Mouse (Mus musculus) limb, embryonic 14.5 days (tissue): Measurements from ENCODE around the gene Abhd12. TPM values are rescaled to one million over a fixed set of nuclear protein-coding genes. Genes with fewer than 3 reads are reported as not detected.

Experiments
- ATAC-seq: fragments of 200-750 bp; cut with Nextera tagmentation; 2 replicates; pipeline ENCODE4 v1.8.0; 2017; ENCODE audit warnings: low read depth, moderate number of reproducible peaks, moderate TSS enrichment; ENCODE audit not compliant: low FRiP score
- DNase-seq: peaks from one replicate; pipeline ENCODE4 v3.0.0-alpha.2; 2015; ENCODE audit warnings: low spot score
- H3K27ac ChIP-seq: fragments of 300-500 bp; sonication (generic); replicated peaks from 2 replicates; pipeline ENCODE4 v1.5.1; 2014; ENCODE audit warnings: low read depth, mild to moderate bottlenecking, low read length, moderate library complexity, mixed read lengths
- H3K27me3 ChIP-seq: fragments of 300-500 bp; sonication (generic); 2 replicates; pipeline ENCODE4 v1.6.1; 2014; ENCODE audit warnings: low read length, mixed read lengths; ENCODE audit not compliant: control insufficient read depth, insufficient read depth
- H3K36me3 ChIP-seq: fragments of 300-500 bp; sonication (generic); 2 replicates; pipeline ENCODE4 v1.6.1; 2014; ENCODE audit warnings: mild to moderate bottlenecking, low read length, moderate library complexity, mixed read lengths; ENCODE audit not compliant: control insufficient read depth, insufficient read depth
- H3K4me1 ChIP-seq: fragments of 300-500 bp; sonication (generic); 2 replicates; pipeline ENCODE4 v1.6.1; 2014; ENCODE audit warnings: antibody characterized with exemption, low read length, mixed read lengths; ENCODE audit not compliant: control insufficient read depth, insufficient read depth
- H3K4me2 ChIP-seq: fragments of 300-500 bp; sonication (generic); replicated peaks from 2 replicates; pipeline ENCODE4 v1.6.1; 2014; ENCODE audit warnings: low read depth, mild to moderate bottlenecking, low read length, moderate library complexity; ENCODE audit not compliant: severe bottlenecking
- H3K4me3 ChIP-seq: fragments of 300-500 bp; sonication (generic); replicated peaks from 2 replicates; pipeline ENCODE4 v1.5.1; 2014; ENCODE audit warnings: low read length
- H3K9ac ChIP-seq: fragments of 300-500 bp; sonication (generic); 2 replicates; pipeline ENCODE4 v1.6.1; 2014; ENCODE audit warnings: mild to moderate bottlenecking, low read depth, low read length, moderate library complexity; ENCODE audit not compliant: severe bottlenecking
- H3K9me3 ChIP-seq: fragments of 300-500 bp; sonication (generic); 2 replicates; pipeline ENCODE4 v1.6.1; 2016; ENCODE audit warnings: low read length; ENCODE audit not compliant: control insufficient read depth
- POLR2A ChIP-seq: fragments of 200-500 bp; IDR thresholded peaks from 2 replicates; pipeline ENCODE4 v1.8.0; 2012; ENCODE audit warnings: inconsistent platforms, mild to moderate bottlenecking, moderate library complexity, borderline replicate concordance; ENCODE audit not compliant: insufficient read depth, insufficient read length; ENCODE audit errors: extremely low read depth
- WGBS: fragments of 180-500 bp; shearing (Covaris S2); extraction: QIAGEN DNeasy Blood & Tissue Kit; methylation state at CpG from one replicate; pipeline ENCODE4 v1.1.7; 2014; 5-methylcytosine and 5-hydroxymethylcytosine counted together
- polyA plus RNA-seq, 2 experiments: library from polyadenylated mRNA; depleted of rRNA in 1 of 2; stranded (reverse) in 1 of 2; unstranded in 1 of 2; fragments of >200 nt; fragmentation: Nextera tagmentation in 1 of 2; extraction: Ambion mirVana in 1 of 2; gene quantifications; 2 replicates each; pipeline versions ENCODE4 v1.2.1 to v1.2.3; 2012 to 2014

Abhd12 gene
- polyA plus RNA-seq, 2 experiments, result 56.5 to 67.1 TPM

DNA sequence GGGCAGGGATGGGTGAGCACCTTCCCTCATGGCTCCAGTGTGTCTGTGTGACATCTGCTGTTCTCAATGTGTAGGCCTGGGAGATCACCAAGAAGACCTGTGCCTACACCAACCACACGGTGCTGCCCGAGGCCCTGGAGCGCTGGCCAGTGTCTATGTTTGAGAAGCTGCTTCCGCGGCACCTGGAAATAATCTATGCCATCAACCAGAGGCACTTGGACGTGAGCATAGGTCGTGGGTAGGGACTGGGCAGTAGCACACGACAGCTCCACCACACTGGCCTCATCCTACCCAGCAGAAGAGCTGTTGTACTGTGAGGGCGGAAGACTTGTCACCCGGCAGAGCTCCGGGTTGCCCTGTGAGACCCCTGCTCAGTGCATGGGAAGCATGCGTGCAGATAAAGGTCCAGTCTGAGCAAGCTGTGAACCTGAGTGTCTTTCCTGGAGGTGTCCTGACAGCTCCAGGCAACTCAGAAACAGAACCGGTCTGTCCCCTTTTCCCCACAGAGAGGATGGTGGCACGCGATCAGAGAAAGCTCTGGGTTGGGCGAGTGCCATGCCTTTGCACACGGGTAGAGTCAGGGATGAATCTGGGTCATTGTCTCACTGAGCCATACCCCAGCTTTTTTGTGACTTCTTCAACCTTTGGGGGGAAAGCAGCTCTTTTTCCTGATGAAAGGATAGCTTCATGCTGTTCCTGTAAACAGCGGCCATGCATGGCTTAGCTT, 87.7 kb downstream of the Abhd12 start:
- no peaks in the 10 kb centered on the region for H3K9me3 ChIP-seq
- TF ChIP-seq POLR2A, result no peak
- no peak overlapping the region for H3K9ac ChIP-seq
- DNase-seq (no peak), ATAC-seq (no peak)
- 90% methylated on average over 18 of the region's 18 CpGs for WGBS
- no peaks in the 10 kb centered on the region for H3K4me1 ChIP-seq
- no peak overlapping the region for H3K27ac ChIP-seq
- H3K4me3 ChIP-seq, result no peak overlapping the region
- peaks cover 88% of the 10 kb centered on the region for H3K36me3 ChIP-seq
- H3K27me3 ChIP-seq, result no peaks in the 10 kb centered on the region
- no peak overlapping the region for H3K4me2 ChIP-seq

DNA sequence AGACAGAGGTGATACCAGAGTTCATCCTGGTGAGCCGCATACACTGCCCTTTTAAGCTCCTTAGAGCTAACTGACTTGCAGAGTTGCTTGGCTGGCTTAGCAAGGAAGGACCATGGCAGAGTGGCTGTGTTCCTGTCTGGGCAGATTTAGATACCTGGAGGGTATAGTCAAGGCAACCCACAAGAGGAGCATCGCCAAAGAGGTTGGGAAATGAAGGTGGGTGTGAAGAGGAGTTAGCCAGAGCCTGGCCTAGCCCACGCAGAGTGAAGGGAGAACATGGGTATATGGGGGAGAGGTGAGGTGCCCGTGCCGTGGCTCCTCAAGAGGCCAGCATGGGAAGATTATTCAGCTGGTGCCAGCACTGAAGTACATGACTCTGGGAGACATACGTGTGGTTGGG, 91.7 kb downstream of the Abhd12 start:
- Histone ChIP-seq H3K36me3 (peaks cover 96% of the 10 kb centered on the region), H3K4me2 (no peak overlapping the region), H3K27me3 (no peaks in the 10 kb centered on the region), H3K27ac (no peak overlapping the region), H3K9me3 (no peaks in the 10 kb centered on the region), H3K4me1 (no peaks in the 10 kb centered on the region), H3K4me3 (no peak overlapping the region), H3K9ac (no peak overlapping the region)
- WGBS, result 93% methylated on average over 6 of the region's 6 CpGs
- ATAC-seq, result no peak
- no peak for DNase-seq
- no peak for TF ChIP-seq POLR2A

GRCm38 (mm10) chr2:150810603-150811002, 93.9 kb downstream of the Abhd12 start:
- no peak overlapping the region for H3K27ac ChIP-seq
- no peaks in the 10 kb centered on the region for H3K27me3 ChIP-seq
- no peak for DNase-seq
- no peak for ATAC-seq
- WGBS, result 74% methylated on average over 5 of the region's 5 CpGs
- H3K4me3 ChIP-seq, result no peak overlapping the region
- no peak overlapping the region for H3K9ac ChIP-seq
- H3K9me3 ChIP-seq, result no peaks in the 10 kb centered on the region
- no peak for TF ChIP-seq POLR2A
- H3K4me1 ChIP-seq, result no peaks in the 10 kb centered on the region
- peaks cover 95% of the 10 kb centered on the region for H3K36me3 ChIP-seq
- H3K4me2 ChIP-seq, result no peak overlapping the region

- Histone ChIP-seq H3K4me2 (no peak overlapping the region), H3K27ac (no peak overlapping the region), H3K36me3 (peaks cover 96% of the 10 kb centered on the region), H3K27me3 (no peaks in the 10 kb centered on the region), H3K9ac (no peak overlapping the region), H3K4me3 (no peak overlapping the region), H3K9me3 (no peaks in the 10 kb centered on the region), H3K4me1 (no peaks in the 10 kb centered on the region)
- WGBS, result over 99% methylated on average over 6 of the region's 6 CpGs
- no peak for TF ChIP-seq POLR2A
- DNase-seq, result no peak
- no peak for ATAC-seq
Measured at GRCm38 (mm10) chr2:150808812-150809211, 95.7 kb downstream of the Abhd12 start.

DNA sequence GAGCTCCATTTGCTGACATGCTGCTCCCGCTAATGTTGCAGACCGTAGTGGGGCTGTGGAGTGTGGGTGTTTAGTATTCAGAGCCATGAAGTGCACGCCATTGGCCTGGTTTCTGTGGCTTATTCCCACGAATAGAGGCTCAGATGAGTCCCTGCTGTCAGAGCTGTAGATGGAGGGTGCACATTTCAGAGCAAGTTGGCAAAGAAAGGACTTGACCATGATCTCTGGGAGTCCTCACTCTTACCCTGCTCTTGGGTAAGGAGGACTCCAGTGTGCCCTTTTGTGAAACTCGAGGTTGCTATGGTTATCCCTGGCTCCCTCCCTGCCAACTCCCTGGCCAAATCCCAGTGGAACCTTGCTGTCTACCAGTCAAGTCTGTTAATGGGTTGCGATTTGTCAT, 96.2 kb downstream of the Abhd12 start:
- H3K4me2 ChIP-seq, result no peak overlapping the region
- no peak for TF ChIP-seq POLR2A
- no peaks in the 10 kb centered on the region for H3K27me3 ChIP-seq
- WGBS, result 93% methylated on average over 6 of the region's 6 CpGs
- no peak overlapping the region for H3K9ac ChIP-seq
- H3K4me1 ChIP-seq, result no peaks in the 10 kb centered on the region
- ATAC-seq, result no peak
- no peak overlapping the region for H3K27ac ChIP-seq
- no peaks in the 10 kb centered on the region for H3K9me3 ChIP-seq
- no peak overlapping the region for H3K4me3 ChIP-seq
- H3K36me3 ChIP-seq, result peaks cover 95% of the 10 kb centered on the region
- DNase-seq, result no peak

DNA sequence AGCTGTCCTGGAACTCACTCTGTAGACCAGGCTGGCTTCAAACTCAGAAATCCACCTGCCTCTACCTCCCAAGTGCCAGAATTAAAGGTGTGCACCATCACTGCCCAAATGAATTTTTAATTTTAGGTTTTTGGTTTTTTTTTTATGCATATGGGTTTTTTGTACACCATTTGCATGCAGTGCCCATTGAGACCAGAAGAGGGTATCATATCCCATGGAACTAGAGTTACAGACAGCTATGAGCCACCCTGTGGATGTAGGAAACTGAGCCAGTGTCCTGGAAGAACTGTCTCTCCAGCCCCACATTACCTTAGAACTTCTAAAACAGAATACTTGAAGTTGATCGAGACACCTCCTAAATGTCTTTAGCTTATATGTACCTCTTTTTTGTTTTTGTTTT, 101.5 kb downstream of the Abhd12 start:
- Histone ChIP-seq H3K4me3 (no peak overlapping the region), H3K4me2 (no peak overlapping the region), H3K27ac (no peak overlapping the region), H3K27me3 (no peaks in the 10 kb centered on the region), H3K9ac (no peak overlapping the region), H3K4me1 (no peaks in the 10 kb centered on the region), H3K9me3 (no peaks in the 10 kb centered on the region), H3K36me3 (peaks cover 82% of the 10 kb centered on the region)
- DNase-seq, result no peak
- 100% methylated on average over 1 of the region's 1 CpGs for WGBS
- no peak for ATAC-seq
- TF ChIP-seq POLR2A, result no peak
